8 mouse cellular contexts compared by ENCODE assay signal in the genomic region with DNA sequence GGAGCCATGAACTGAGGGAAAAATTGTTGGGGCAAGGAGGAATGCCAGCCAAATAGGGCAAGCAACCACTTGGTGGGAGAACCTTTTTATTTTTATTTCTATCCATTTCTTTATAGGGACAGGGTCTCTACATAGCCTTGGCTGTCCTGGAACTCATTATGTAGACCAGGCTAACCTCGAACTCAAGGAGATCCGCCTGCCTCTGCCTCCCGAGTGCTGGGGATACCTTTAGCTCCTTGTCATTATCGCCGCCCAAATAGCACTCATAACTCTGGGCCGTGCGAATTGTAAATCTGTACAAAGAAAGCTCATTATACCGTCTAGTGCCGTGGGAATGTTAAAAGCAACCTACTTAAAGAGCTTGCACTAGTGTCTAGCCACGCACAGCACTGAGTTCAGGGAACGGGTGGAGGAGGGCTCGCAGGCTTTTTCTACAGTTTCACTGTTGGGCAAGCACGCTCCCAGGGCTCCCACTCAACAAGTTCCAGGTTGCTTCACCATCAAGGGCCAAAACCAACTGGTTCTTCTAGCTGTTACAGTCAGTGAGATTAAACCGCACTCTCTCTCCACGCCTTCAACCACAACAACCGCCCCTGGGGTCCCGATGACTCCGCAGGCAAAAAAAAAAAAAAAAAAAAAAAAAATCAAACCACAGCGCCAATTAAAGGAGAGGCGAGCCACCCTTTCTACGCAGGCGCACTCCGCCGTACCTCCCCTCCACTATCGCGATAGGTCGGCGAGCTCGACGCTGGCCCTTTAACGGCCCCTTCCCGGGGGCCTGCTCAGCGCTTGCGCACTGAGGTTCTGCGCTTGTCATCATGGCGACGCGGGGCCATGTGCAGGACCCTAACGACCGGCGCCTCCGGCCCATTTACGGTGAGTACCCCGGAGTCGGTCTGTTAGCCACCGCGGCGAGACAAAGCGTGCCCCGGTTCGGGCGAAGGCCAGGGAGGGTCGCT. TPM values are rescaled to one million over a fixed set of nuclear protein-coding genes. Genes with fewer than 3 reads are reported as not detected.
DNase-seq lines count a peak whose midpoint lies in the region; ATAC-seq and TF ChIP-seq lines count a peak whose summit lies in the region.

A gene (plus strand): TSS at position 750 of the 959 bp plus-strand sequence.

- H3K9me3 ChIP-seq in kidney, embryonic 14.5 days (ENCODE audit: control insufficient read depth, low read length), result no peaks in the 10 kb centered on the region
- no peaks in the 10 kb centered on the region for H3K9me3 ChIP-seq in limb, embryonic 15.5 days

- peak within 1 kb of the TSS; percentile 90 for H3K4me2 ChIP-seq in kidney, embryonic 14.5 days (replicated peaks; ENCODE audit: low read depth, low read length)
- peak within 1 kb of the TSS; percentile 77 for H3K4me2 ChIP-seq in limb, embryonic 15.5 days

- peak within 1 kb of the TSS; percentile 84 for H3K9ac ChIP-seq in kidney, embryonic 14.5 days (ENCODE audit: low read depth, low read length)
- peak within 1 kb of the TSS; percentile 78 for H3K9ac ChIP-seq in limb, embryonic 15.5 days

- no peak for TF ChIP-seq POLR2A in bone marrow macrophage, adult 2 months (IDR thresholded peaks at IDR 0.05; ENCODE audit: borderline replicate concordance, low read depth, low read length)
- peak; percentile 62 for TF ChIP-seq POLR2A in embryonic fibroblast, embryonic 13.5 days (IDR thresholded peaks at IDR 0.05; ENCODE audit: low read depth, low read length)

- no peak for TF ChIP-seq CTCF in bone marrow macrophage, adult 2 months (IDR thresholded peaks at IDR 0.05; ENCODE audit: low read depth, low read length)
- no peak for TF ChIP-seq CTCF in embryonic fibroblast, embryonic 13.5 days (IDR thresholded peaks at IDR 0.05; ENCODE audit: borderline replicate concordance, insufficient read depth, low read length)

- H3K27ac ChIP-seq in bone marrow macrophage, adult 2 months (ENCODE audit: insufficient read depth, low read depth, low read length), result peak within 1 kb of the TSS; percentile 53
- H3K27ac ChIP-seq in embryonic fibroblast, embryonic 13.5 days (ENCODE audit: insufficient read depth, low read length), result peak within 1 kb of the TSS; percentile 53
- H3K27ac ChIP-seq in kidney, embryonic 14.5 days (ENCODE audit: low read depth, low read length), result peak within 1 kb of the TSS; percentile 84
- peak within 1 kb of the TSS; percentile 93 for H3K27ac ChIP-seq in limb, embryonic 15.5 days

- H3K36me3 ChIP-seq in kidney, embryonic 14.5 days (ENCODE audit: control insufficient read depth, insufficient read depth, low read length), result no peaks in the 10 kb centered on the region; the same call in 1 of the 2 replicates
- H3K36me3 ChIP-seq in limb, embryonic 15.5 days, result peaks cover 16% of the 10 kb centered on the region

- H3K27me3 ChIP-seq in kidney, embryonic 14.5 days (ENCODE audit: control insufficient read depth, insufficient read depth, low read length), result no peaks in the 10 kb centered on the region
- H3K27me3 ChIP-seq in limb, embryonic 15.5 days, result no peaks in the 10 kb centered on the region

- DNase-seq in A20 (ENCODE audit: low read depth, low spot score), result peak; percentile 98
- peak; percentile 94 for DNase-seq in heart, adult 9 months (ENCODE audit: low spot score in 2 of 2)
- peak; percentile 82 to 89 for DNase-seq in monocyte, adult 2 months (ENCODE audit: low read depth in 1 of 2, low spot score in 2 of 2)
- DNase-seq in spleen, postnatal 36 days (ENCODE audit: low spot score in 2 of 2), result peak; percentile 95 to 96

- peak within 1 kb of the TSS; percentile 96 for H3K4me3 ChIP-seq in bone marrow macrophage, adult 2 months (ENCODE audit: insufficient read depth, low read length)
- peak within 1 kb of the TSS; percentile 100 for H3K4me3 ChIP-seq in embryonic fibroblast, embryonic 13.5 days (ENCODE audit: insufficient read depth, low read length)
- H3K4me3 ChIP-seq in kidney, embryonic 14.5 days (ENCODE audit: low read length), result peak within 1 kb of the TSS; percentile 99
- H3K4me3 ChIP-seq in limb, embryonic 15.5 days, result peak within 1 kb of the TSS; percentile 95

- peaks cover 19% of the 10 kb centered on the region for H3K4me1 ChIP-seq in bone marrow macrophage, adult 2 months (ENCODE audit: control insufficient read depth, insufficient read depth, low read length)
- peaks cover 5% of the 10 kb centered on the region for H3K4me1 ChIP-seq in embryonic fibroblast, embryonic 13.5 days (ENCODE audit: control insufficient read depth, insufficient read depth, low read length)
- H3K4me1 ChIP-seq in kidney, embryonic 14.5 days (ENCODE audit: control insufficient read depth, insufficient read depth, low read length), result peaks cover 12% of the 10 kb centered on the region
- H3K4me1 ChIP-seq in limb, embryonic 15.5 days, result peaks cover 18% of the 10 kb centered on the region

- WGBS in kidney, embryonic 14.5 days, result 10% methylated on average over 53 of the region's 53 CpGs
- 9% methylated on average over 53 of the region's 53 CpGs for WGBS in limb, embryonic 15.5 days

- ATAC-seq in kidney, embryonic 14.5 days (ENCODE audit: low FRiP score, low TSS enrichment), result peak; percentile 95
- ATAC-seq in limb, embryonic 15.5 days (ENCODE audit: insufficient number of reproducible peaks, low FRiP score, low TSS enrichment, low read depth), result peak; percentile 95

RNA-seq across cellular contexts. Expression of the gene that starts here (rescaled TPM):
- 9.9 and 14.0 TPM in 2 replicates for polyA plus RNA-seq in bone marrow macrophage, adult 2 months (2012; ENCODE audit: insufficient read depth, insufficient read length, missing spikeins)
- polyA plus RNA-seq in embryonic fibroblast, embryonic 13.5 days (2011; ENCODE audit: insufficient read length, low read depth, missing spikeins), result 24.6 and 34.4 TPM in 2 replicates
- polyA plus RNA-seq in kidney, embryonic 14.5 days (2014; fragmentation: Nextera tagmentation; extraction: Ambion mirVana), result 32.8 and 49.7 TPM in 2 replicates
- polyA plus RNA-seq in limb, embryonic 15.5 days (2015; fragmentation: Nextera tagmentation; extraction: Ambion mirVana), result 42.1 and 47.1 TPM in 2 replicates

Comparison
In these comparisons a context has a peak if more than half of its experiments do, and no peak if none do; other contexts are left out.
1. Peak in every context shown above with its lines: DNase-seq, ATAC-seq, H3K4me3 ChIP-seq and H3K27ac ChIP-seq.